Mouse (Mus musculus): ENCODE measurements around the gene Depdc7. TPM values are rescaled to one million over a fixed set of nuclear protein-coding genes. Genes with fewer than 3 reads are reported as not detected.

The Depdc7 gene
- total and polyA plus RNA-seq, 2 experiments from 2014 or later = 0.90 to 2.3 TPM

DNA sequence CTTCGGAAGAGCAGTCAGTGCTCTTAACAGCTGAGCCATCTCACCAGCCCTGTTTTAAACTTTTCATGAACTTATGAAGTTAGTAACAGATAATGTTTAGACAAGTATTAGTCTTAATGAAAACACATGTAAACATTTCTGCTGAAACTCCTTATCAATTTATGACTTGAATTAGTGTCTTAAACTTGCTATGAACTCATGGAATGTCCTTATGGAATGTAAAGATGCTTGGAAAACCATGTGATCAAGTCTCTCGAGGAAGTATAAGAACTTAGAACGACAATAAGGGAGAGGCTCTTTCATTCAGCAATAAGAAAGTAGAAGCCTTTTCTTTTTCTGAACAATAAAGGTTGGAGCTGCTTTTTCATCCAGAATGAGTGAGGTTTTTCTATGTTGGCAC is 38.3 kb downstream of the Depdc7 start:
- no peak overlapping the region for H3K9ac ChIP-seq (replicated peaks; ENCODE audit: low read length, poor library complexity, severe bottlenecking)
- no peaks in the 10 kb centered on the region for H3K27me3 ChIP-seq (ENCODE audit: insufficient read depth, low read length)
- DNase-seq (ENCODE audit: low spot score) (no peak), ATAC-seq (ENCODE audit: low FRiP score) (no peak)
- WGBS = 83% methylated on average over 3 of the region's 3 CpGs
- no peaks in the 10 kb centered on the region for H3K4me1 ChIP-seq (ENCODE audit: insufficient read depth, low read length)
- H3K36me3 ChIP-seq (ENCODE audit: insufficient read depth, low read length) = peaks cover 8% of the 10 kb centered on the region; the same call in 1 of the 2 replicates
- no peak overlapping the region for H3K27ac ChIP-seq (ENCODE audit: low read depth, low read length)
- no peak for TF ChIP-seq CTCF (IDR thresholded peaks at IDR 0.05)
- H3K9me3 ChIP-seq (ENCODE audit: low read length) = no peaks in the 10 kb centered on the region
- no peak overlapping the region for H3K4me3 ChIP-seq (ENCODE audit: low read depth, low read length)
- H3K4me2 ChIP-seq (ENCODE audit: low read depth, low read length, poor library complexity, severe bottlenecking) = no peak overlapping the region

DNA sequence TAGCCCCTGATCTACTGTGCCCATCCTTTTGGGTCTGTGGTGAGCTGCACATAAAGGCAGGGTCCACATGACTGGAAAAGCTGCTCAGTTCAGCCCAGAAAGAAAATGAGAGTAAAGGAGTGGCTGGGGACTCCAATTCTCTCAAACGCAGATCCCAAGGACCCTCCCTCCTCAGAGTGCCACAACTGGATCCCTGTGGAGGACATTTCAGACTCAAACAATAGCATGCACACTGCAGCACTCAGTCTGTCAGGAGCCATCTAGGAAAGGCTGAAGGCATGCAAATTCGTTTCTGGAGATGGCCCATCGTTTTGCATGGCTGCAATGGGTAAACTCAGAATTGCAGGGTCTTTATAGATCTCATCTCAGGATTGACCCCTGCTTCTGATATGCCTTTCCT is 39.5 kb downstream of the Depdc7 start:
- Histone ChIP-seq H3K27me3 (ENCODE audit: insufficient read depth, low read length) (no peaks in the 10 kb centered on the region), H3K27ac (ENCODE audit: low read depth, low read length) (no peak overlapping the region), H3K9me3 (ENCODE audit: low read length) (no peaks in the 10 kb centered on the region), H3K4me2 (ENCODE audit: low read depth, low read length, poor library complexity, severe bottlenecking) (no peak overlapping the region), H3K9ac (replicated peaks; ENCODE audit: low read length, poor library complexity, severe bottlenecking) (no peak overlapping the region), H3K4me1 (ENCODE audit: insufficient read depth, low read length) (no peaks in the 10 kb centered on the region), H3K4me3 (ENCODE audit: low read depth, low read length) (no peak overlapping the region), H3K36me3 (ENCODE audit: insufficient read depth, low read length) (peaks cover 11% of the 10 kb centered on the region)
- no peak for TF ChIP-seq CTCF (IDR thresholded peaks at IDR 0.05)
- 67% methylated on average over 3 of the region's 3 CpGs for WGBS
- ATAC-seq (ENCODE audit: low FRiP score) (no peak), DNase-seq (ENCODE audit: low spot score) (no peak)

DNA sequence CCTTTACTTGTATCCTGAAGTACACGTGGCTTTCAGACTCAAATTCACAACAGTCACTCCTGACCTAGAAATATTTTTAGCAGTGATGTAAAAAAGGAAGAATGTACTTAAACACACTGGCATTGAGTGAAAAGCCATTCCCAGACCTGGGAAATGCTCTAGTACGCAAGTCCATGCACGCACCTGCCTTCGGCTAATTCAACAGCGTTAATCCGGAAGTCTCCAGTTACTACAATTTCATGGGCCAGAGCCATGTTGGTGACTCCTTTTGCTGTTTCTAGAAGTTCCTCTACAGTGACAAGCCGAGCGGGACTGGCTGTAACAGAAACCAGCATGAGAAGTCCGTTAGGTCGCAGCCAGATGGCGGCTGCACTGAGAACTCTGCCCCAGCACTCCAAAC is 43.0 kb downstream of the Depdc7 start:
- no peaks in the 10 kb centered on the region for H3K9me3 ChIP-seq (ENCODE audit: low read length)
- DNase-seq (ENCODE audit: low spot score) (no peak), ATAC-seq (ENCODE audit: low FRiP score) (no peak)
- 92% methylated on average over 11 of the region's 11 CpGs for WGBS
- no peak overlapping the region for H3K4me3 ChIP-seq (ENCODE audit: low read depth, low read length)
- no peak overlapping the region for H3K4me2 ChIP-seq (ENCODE audit: low read depth, low read length, poor library complexity, severe bottlenecking)
- TF ChIP-seq CTCF (IDR thresholded peaks at IDR 0.05) = no peak
- no peaks in the 10 kb centered on the region for H3K27me3 ChIP-seq (ENCODE audit: insufficient read depth, low read length)
- no peak overlapping the region for H3K9ac ChIP-seq (replicated peaks; ENCODE audit: low read length, poor library complexity, severe bottlenecking)
- H3K4me1 ChIP-seq (ENCODE audit: insufficient read depth, low read length) = no peaks in the 10 kb centered on the region
- H3K27ac ChIP-seq (ENCODE audit: low read depth, low read length) = no peak overlapping the region
- H3K36me3 ChIP-seq (ENCODE audit: insufficient read depth, low read length) = peaks cover 14% of the 10 kb centered on the region

DNA sequence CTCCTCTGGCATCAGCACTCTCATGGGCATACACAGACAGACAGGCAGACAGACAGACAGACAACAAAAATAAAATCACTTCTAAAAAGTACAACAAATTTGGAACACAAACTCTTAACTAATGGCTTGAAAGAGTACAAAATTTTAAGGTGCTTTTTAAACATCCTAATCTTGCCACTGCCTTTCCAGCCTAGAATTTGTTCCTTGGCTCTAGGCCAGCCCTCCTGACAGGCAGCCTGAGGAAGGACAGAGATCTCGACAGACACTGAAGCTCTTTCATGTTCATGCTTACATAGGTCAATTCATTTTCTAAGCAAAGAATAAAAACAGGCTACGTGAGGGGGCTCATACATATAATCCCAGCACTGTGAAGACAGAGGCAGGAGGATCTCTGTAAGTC is 50.1 kb downstream of the Depdc7 start:
- H3K4me3 ChIP-seq (ENCODE audit: low read depth, low read length) = no peak overlapping the region
- WGBS = 53% methylated on average over 2 of the region's 2 CpGs
- ATAC-seq (ENCODE audit: low FRiP score) = no peak

DNA sequence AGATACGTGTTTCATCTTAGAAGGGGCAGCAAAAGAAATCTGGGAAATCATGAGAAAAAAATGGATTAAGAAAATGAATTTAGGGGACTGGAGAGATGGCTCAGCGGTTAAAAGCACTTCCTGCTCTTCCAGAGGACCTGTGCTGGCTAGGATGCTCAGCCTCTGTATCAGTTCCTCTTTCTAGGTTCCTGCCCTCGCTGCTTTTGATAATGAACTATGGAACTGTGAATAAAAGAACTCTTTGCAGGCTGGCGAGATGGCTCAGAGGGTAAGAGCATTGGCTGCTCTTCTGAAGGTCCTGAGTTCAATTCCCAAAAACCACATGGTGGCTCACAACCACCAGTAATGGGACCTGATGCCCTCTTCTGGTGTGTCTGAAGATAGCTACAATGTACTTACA is 52.0 kb downstream of the Depdc7 start:
- Histone ChIP-seq H3K9me3 (ENCODE audit: low read length) (no peaks in the 10 kb centered on the region), H3K27me3 (ENCODE audit: insufficient read depth, low read length) (no peaks in the 10 kb centered on the region), H3K4me1 (ENCODE audit: insufficient read depth, low read length) (no peaks in the 10 kb centered on the region), H3K36me3 (ENCODE audit: insufficient read depth, low read length) (peaks cover 8% of the 10 kb centered on the region; the same call in 1 of the 2 replicates), H3K4me3 (ENCODE audit: low read depth, low read length) (no peak overlapping the region), H3K9ac (replicated peaks; ENCODE audit: low read length, poor library complexity, severe bottlenecking) (no peak overlapping the region), H3K4me2 (ENCODE audit: low read depth, low read length, poor library complexity, severe bottlenecking) (no peak overlapping the region), H3K27ac (ENCODE audit: low read depth, low read length) (no peak overlapping the region)
- DNase-seq (ENCODE audit: low spot score) = no peak
- WGBS = 81% methylated on average over 4 of the region's 4 CpGs
- ATAC-seq (ENCODE audit: low FRiP score) = no peak
- TF ChIP-seq CTCF (IDR thresholded peaks at IDR 0.05) = no peak

More for the DNA sequence above, 50.1 kb downstream of the Depdc7 start:
- no peak for TF ChIP-seq CTCF (IDR thresholded peaks at IDR 0.05)
- no peak overlapping the region for H3K4me2 ChIP-seq (ENCODE audit: low read depth, low read length, poor library complexity, severe bottlenecking)
- no peaks in the 10 kb centered on the region for H3K9me3 ChIP-seq (ENCODE audit: low read length)
- H3K27ac ChIP-seq (ENCODE audit: low read depth, low read length) = no peak overlapping the region
- H3K27me3 ChIP-seq (ENCODE audit: insufficient read depth, low read length) = no peaks in the 10 kb centered on the region
- no peak for DNase-seq (ENCODE audit: low spot score)
- no peak overlapping the region for H3K9ac ChIP-seq (replicated peaks; ENCODE audit: low read length, poor library complexity, severe bottlenecking)
- H3K4me1 ChIP-seq (ENCODE audit: insufficient read depth, low read length) = no peaks in the 10 kb centered on the region
- H3K36me3 ChIP-seq (ENCODE audit: insufficient read depth, low read length) = peaks cover 11% of the 10 kb centered on the region

DNA sequence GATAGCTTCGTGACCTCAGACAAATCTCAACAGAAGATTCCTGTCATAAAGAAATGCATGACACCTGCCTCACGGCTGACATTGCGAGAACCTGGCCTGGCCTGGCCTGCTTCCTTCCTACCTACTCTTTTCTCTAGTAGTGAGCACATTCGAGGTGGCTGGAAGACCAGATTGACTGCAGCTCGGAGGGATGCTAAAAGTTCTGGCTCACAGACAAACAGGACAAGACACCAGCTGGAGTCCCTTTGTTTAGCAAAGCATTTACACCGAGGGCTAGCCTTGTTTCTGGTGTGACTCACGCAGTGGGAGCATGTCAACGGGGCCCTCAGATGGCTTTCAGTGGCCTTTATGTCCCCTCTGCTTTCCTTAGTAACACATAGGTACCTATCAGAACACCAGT is 54.0 kb downstream of the Depdc7 start:
- 78% methylated on average over 8 of the region's 8 CpGs for WGBS
- no peak for TF ChIP-seq CTCF (IDR thresholded peaks at IDR 0.05)
- H3K4me2 ChIP-seq (ENCODE audit: low read depth, low read length, poor library complexity, severe bottlenecking) = no peak overlapping the region
- no peak overlapping the region for H3K9ac ChIP-seq (replicated peaks; ENCODE audit: low read length, poor library complexity, severe bottlenecking)
- H3K9me3 ChIP-seq (ENCODE audit: low read length) = no peaks in the 10 kb centered on the region
- H3K4me3 ChIP-seq (ENCODE audit: low read depth, low read length) = no peak overlapping the region
- no peak overlapping the region for H3K27ac ChIP-seq (ENCODE audit: low read depth, low read length)
- ATAC-seq (ENCODE audit: low FRiP score) (no peak), DNase-seq (ENCODE audit: low spot score) (no peak)
- H3K27me3 ChIP-seq (ENCODE audit: insufficient read depth, low read length) = no peaks in the 10 kb centered on the region
- H3K36me3 ChIP-seq (ENCODE audit: insufficient read depth, low read length) = peaks cover 19% of the 10 kb centered on the region
- no peaks in the 10 kb centered on the region for H3K4me1 ChIP-seq (ENCODE audit: insufficient read depth, low read length)

All from midbrain, postnatal 0 days (tissue).